Comparison of ENCODE assay signal across 15 mouse cellular contexts in the genomic region with DNA sequence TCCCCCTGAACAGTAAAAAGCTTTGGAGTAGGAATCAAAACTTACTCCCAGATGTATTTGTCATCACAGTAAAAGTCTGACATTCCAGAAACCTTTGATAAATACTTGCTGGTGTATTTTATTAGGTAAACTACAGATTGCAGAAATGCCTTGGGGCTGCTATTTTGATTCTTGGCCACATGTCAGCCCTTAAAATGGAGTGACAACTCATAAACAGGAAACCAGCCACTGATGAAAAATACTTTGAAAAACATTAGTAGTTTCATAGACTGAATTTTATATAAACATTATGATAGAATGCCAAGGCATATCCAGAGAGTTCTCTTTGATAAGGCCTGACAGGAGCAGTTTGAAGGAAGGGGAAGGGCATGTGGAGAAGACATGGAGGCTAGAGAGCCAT.
"Had no signal": no experiment of that assay in that cellular context is flagged by ENCODE, and none has a peak within 500 bp of the region (broad histone marks: within the 10 kb centered on the region; RNA-seq: fewer than 3 reads in every experiment).

No protein-coding gene starts in this region.

- H3K27me3 ChIP-seq: intestine, embryonic 15.5 days; limb, embryonic 12.5 days; limb, embryonic 15.5 days; midbrain, embryonic 13.5 days had no signal

- DNase-seq: kidney, adult 18-20 months; kidney, postnatal 14 days; kidney, postnatal 4 days; left cerebral cortex, postnatal 4 days; liver, postnatal 0 days; thymus, adult 18-20 months; thymus, postnatal 36 days had no signal

- H3K27ac ChIP-seq: intestine, embryonic 15.5 days; limb, embryonic 12.5 days; limb, embryonic 15.5 days; liver, embryonic 14.5 days; midbrain, embryonic 10.5 days; midbrain, embryonic 13.5 days had no signal

- H3K4me2 ChIP-seq: intestine, embryonic 15.5 days; limb, embryonic 12.5 days; limb, embryonic 15.5 days; liver, embryonic 11.5 days; midbrain, embryonic 13.5 days had no signal

- H3K9me3 ChIP-seq: intestine, embryonic 15.5 days; limb, embryonic 12.5 days; limb, embryonic 15.5 days; megakaryocyte, embryonic 14.5 days; midbrain, embryonic 10.5 days; midbrain, embryonic 13.5 days had no signal

- H3K4me3 ChIP-seq: intestine, embryonic 15.5 days; limb, embryonic 12.5 days; limb, embryonic 15.5 days; megakaryocyte, embryonic 14.5 days; midbrain, embryonic 10.5 days; midbrain, embryonic 13.5 days had no signal

- H3K9ac ChIP-seq: intestine, embryonic 15.5 days; limb, embryonic 12.5 days; limb, embryonic 15.5 days; liver, embryonic 14.5 days; liver, postnatal 0 days; midbrain, embryonic 13.5 days had no signal

- H3K36me3 ChIP-seq: intestine, embryonic 15.5 days; limb, embryonic 12.5 days; limb, embryonic 15.5 days; midbrain, embryonic 10.5 days; midbrain, embryonic 13.5 days had no signal

- H3K4me1 ChIP-seq: intestine, embryonic 15.5 days; limb, embryonic 12.5 days; limb, embryonic 15.5 days; midbrain, embryonic 10.5 days; midbrain, embryonic 13.5 days had no signal

- ATAC-seq: intestine, embryonic 15.5 days; liver, postnatal 0 days; midbrain, embryonic 13.5 days had no signal
